Mouse (Mus musculus) neural tube, embryonic 11.5 days (tissue): ENCODE data around the gene Nfrkb. TPM values are rescaled to one million over a fixed set of nuclear protein-coding genes. Genes with fewer than 3 reads are reported as not detected.

Experiments used
- ATAC-seq: fragments of 200-750 bp; cut with Nextera tagmentation; 2 replicates; pipeline ENCODE4 v1.8.0; 2017; ENCODE audit warnings: moderate number of reproducible peaks, mild to moderate bottlenecking, moderate TSS enrichment, moderate library complexity; ENCODE audit not compliant: insufficient read depth, low FRiP score, low TSS enrichment
- DNase-seq: peaks from one replicate; pipeline ENCODE4 v3.0.0-alpha.2; 2015; ENCODE audit warnings: low spot score
- H3K27ac ChIP-seq: fragments of 300-500 bp; sonication (generic); 2 replicates; pipeline ENCODE4 v1.5.1; 2014; ENCODE audit warnings: low read depth, mild to moderate bottlenecking, low read length
- H3K27me3 ChIP-seq: fragments of 300-500 bp; sonication (generic); 2 replicates; pipeline ENCODE4 v1.6.1; 2014; ENCODE audit warnings: mild to moderate bottlenecking, low read length, mixed read lengths; ENCODE audit not compliant: control insufficient read depth, insufficient read depth
- H3K36me3 ChIP-seq: fragments of 300-500 bp; sonication (generic); 2 replicates; pipeline ENCODE4 v1.6.1; 2014; ENCODE audit warnings: mild to moderate bottlenecking, low read length, moderate library complexity, mixed read lengths; ENCODE audit not compliant: control insufficient read depth, insufficient read depth
- H3K4me1 ChIP-seq: fragments of 300-500 bp; sonication (generic); 2 replicates; pipeline ENCODE4 v1.6.1; 2014; ENCODE audit warnings: low read length, mixed read lengths; ENCODE audit not compliant: control insufficient read depth, insufficient read depth
- H3K4me2 ChIP-seq: fragments of 300-500 bp; sonication (generic); 2 replicates; pipeline ENCODE4 v1.6.1; 2014; ENCODE audit warnings: low read depth, mild to moderate bottlenecking, moderate library complexity
- H3K4me3 ChIP-seq: fragments of 300-500 bp; sonication (generic); 2 replicates; pipeline ENCODE4 v1.5.1; 2014; ENCODE audit warnings: low read depth, low read length
- H3K9ac ChIP-seq: fragments of 300-500 bp; sonication (generic); 2 replicates; pipeline ENCODE4 v1.6.1; 2014; ENCODE audit warnings: mild to moderate bottlenecking, low read length
- H3K9me3 ChIP-seq: fragments of 300-500 bp; sonication (generic); 2 replicates; pipeline ENCODE4 v1.6.1; 2016; ENCODE audit warnings: low read length; ENCODE audit not compliant: control insufficient read depth
- WGBS: fragments of 180-500 bp; shearing (Covaris S2); extraction: QIAGEN DNeasy Blood & Tissue Kit; methylation state at CpG from one replicate; pipeline ENCODE4 v1.1.7; 2014; 5-methylcytosine and 5-hydroxymethylcytosine counted together
- polyA plus RNA-seq: library from polyadenylated mRNA; unstranded; fragments of >200 nt; fragmentation: Nextera tagmentation; extraction: Ambion mirVana; gene quantifications from 2 replicates; pipeline ENCODE4 v1.2.1, GENCODE M21; 2014

The Nfrkb gene
- polyA plus RNA-seq, 1 experiment from 2014 or later: 22.1 TPM

- Histone ChIP-seq H3K4me2 (no peak overlapping the region), H3K27ac (no peak overlapping the region), H3K4me3 (no peak overlapping the region), H3K27me3 (no peaks in the 10 kb centered on the region), H3K4me1 (no peaks in the 10 kb centered on the region), H3K9ac (no peak overlapping the region), H3K9me3 (no peaks in the 10 kb centered on the region), H3K36me3 (peaks cover 22% of the 10 kb centered on the region)
- ATAC-seq: no peak
- DNase-seq: peak; percentile 78
- 59% methylated on average over 4 of the region's 4 CpGs for WGBS
These were observed 14.4 kb downstream of the Nfrkb start for GRCm38 (mm10) chr9:31400441-31400840.

GRCm38 (mm10) chr9:31404311-31404710 lies 18.3 kb downstream of the Nfrkb start:
- Histone ChIP-seq H3K27ac (no peak overlapping the region), H3K36me3 (peaks cover 18% of the 10 kb centered on the region), H3K9ac (no peak overlapping the region), H3K4me2 (no peak overlapping the region), H3K4me1 (no peaks in the 10 kb centered on the region), H3K27me3 (no peaks in the 10 kb centered on the region), H3K4me3 (no peak overlapping the region), H3K9me3 (no peaks in the 10 kb centered on the region)
- DNase-seq (no peak), ATAC-seq (no peak)
- 89% methylated on average over 2 of the region's 2 CpGs for WGBS

GRCm38 (mm10) chr9:31405217-31405616 lies 19.2 kb downstream of the Nfrkb start:
- no peak for DNase-seq
- Histone ChIP-seq H3K36me3 (peaks cover 21% of the 10 kb centered on the region), H3K27me3 (no peaks in the 10 kb centered on the region), H3K9me3 (no peaks in the 10 kb centered on the region), H3K9ac (no peak overlapping the region), H3K4me3 (no peak overlapping the region), H3K4me2 (no peak overlapping the region), H3K27ac (no peak overlapping the region), H3K4me1 (no peaks in the 10 kb centered on the region)
- ATAC-seq: no peak
- whole genome bisulfite sequencing: 62% methylated on average over 6 of the region's 6 CpGs

- 88% methylated on average over 4 of the region's 4 CpGs for WGBS
- H3K9ac ChIP-seq: no peak overlapping the region
- DNase-seq: no peak
- H3K27ac ChIP-seq: no peak overlapping the region
- no peaks in the 10 kb centered on the region for H3K4me1 ChIP-seq
- H3K36me3 ChIP-seq: peaks cover 24% of the 10 kb centered on the region
- no peak overlapping the region for H3K4me2 ChIP-seq
- no peak for ATAC-seq
- H3K4me3 ChIP-seq: no peak overlapping the region
- no peaks in the 10 kb centered on the region for H3K27me3 ChIP-seq
- H3K9me3 ChIP-seq: no peaks in the 10 kb centered on the region
These were observed 26.2 kb downstream of the Nfrkb start for GRCm38 (mm10) chr9:31412165-31412564.

GRCm38 (mm10) chr9:31418821-31419220 lies 32.8 kb downstream of the Nfrkb start:
- no peaks in the 10 kb centered on the region for H3K4me1 ChIP-seq
- H3K36me3 ChIP-seq: peaks cover 17% of the 10 kb centered on the region
- WGBS: 93% methylated on average over 1 of the region's 1 CpGs
- H3K9me3 ChIP-seq: no peaks in the 10 kb centered on the region
- ATAC-seq: no peak
- DNase-seq: no peak
- H3K27me3 ChIP-seq: no peaks in the 10 kb centered on the region
- H3K4me2 ChIP-seq: no peak overlapping the region
- H3K9ac ChIP-seq: no peak overlapping the region
- H3K27ac ChIP-seq: no peak overlapping the region
- H3K4me3 ChIP-seq: no peak overlapping the region

GRCm38 (mm10) chr9:31422143-31422542 lies 36.2 kb downstream of the Nfrkb start:
- peak; percentile 2 for DNase-seq
- Histone ChIP-seq H3K9me3 (no peaks in the 10 kb centered on the region), H3K4me1 (no peaks in the 10 kb centered on the region), H3K9ac (no peak overlapping the region), H3K36me3 (peaks cover 8% of the 10 kb centered on the region), H3K27ac (no peak overlapping the region), H3K4me2 (no peak overlapping the region), H3K4me3 (no peak overlapping the region), H3K27me3 (no peaks in the 10 kb centered on the region)
- WGBS: 81% methylated on average over 5 of the region's 5 CpGs
- no peak for ATAC-seq

GRCm38 (mm10) chr9:31428971-31429370 lies 43.0 kb downstream of the Nfrkb start:
- DNase-seq: no peak
- H3K36me3 ChIP-seq: no peaks in the 10 kb centered on the region
- H3K4me2 ChIP-seq: no peak overlapping the region
- no peak for ATAC-seq
- H3K9ac ChIP-seq: no peak overlapping the region
- no peak overlapping the region for H3K4me3 ChIP-seq
- no peaks in the 10 kb centered on the region for H3K9me3 ChIP-seq
- H3K27ac ChIP-seq: no peak overlapping the region
- WGBS: 87% methylated on average over 7 of the region's 7 CpGs
- H3K27me3 ChIP-seq: no peaks in the 10 kb centered on the region
- no peaks in the 10 kb centered on the region for H3K4me1 ChIP-seq

- ATAC-seq (no peak), DNase-seq (no peak)
- Histone ChIP-seq H3K4me3 (no peak overlapping the region), H3K4me2 (no peak overlapping the region), H3K4me1 (no peaks in the 10 kb centered on the region), H3K36me3 (no peaks in the 10 kb centered on the region), H3K9me3 (no peaks in the 10 kb centered on the region), H3K9ac (no peak overlapping the region), H3K27me3 (no peaks in the 10 kb centered on the region), H3K27ac (no peak overlapping the region)
- 81% methylated on average over 9 of the region's 9 CpGs for WGBS
These were observed 44.0 kb downstream of the Nfrkb start for GRCm38 (mm10) chr9:31430011-31430410.

GRCm38 (mm10) chr9:31431751-31432150 lies 45.8 kb downstream of the Nfrkb start:
- no peak overlapping the region for H3K9ac ChIP-seq
- 87% methylated on average over 5 of the region's 5 CpGs for WGBS
- no peak overlapping the region for H3K4me3 ChIP-seq
- H3K4me2 ChIP-seq: no peak overlapping the region
- H3K36me3 ChIP-seq: no peaks in the 10 kb centered on the region
- DNase-seq (no peak), ATAC-seq (no peak)
- H3K4me1 ChIP-seq: no peaks in the 10 kb centered on the region
- H3K27ac ChIP-seq: no peak overlapping the region
- no peaks in the 10 kb centered on the region for H3K9me3 ChIP-seq
- no peaks in the 10 kb centered on the region for H3K27me3 ChIP-seq
